Mouse (Mus musculus): Measurements from ENCODE around the gene Acvr1.

Acvr1 gene

DNA sequence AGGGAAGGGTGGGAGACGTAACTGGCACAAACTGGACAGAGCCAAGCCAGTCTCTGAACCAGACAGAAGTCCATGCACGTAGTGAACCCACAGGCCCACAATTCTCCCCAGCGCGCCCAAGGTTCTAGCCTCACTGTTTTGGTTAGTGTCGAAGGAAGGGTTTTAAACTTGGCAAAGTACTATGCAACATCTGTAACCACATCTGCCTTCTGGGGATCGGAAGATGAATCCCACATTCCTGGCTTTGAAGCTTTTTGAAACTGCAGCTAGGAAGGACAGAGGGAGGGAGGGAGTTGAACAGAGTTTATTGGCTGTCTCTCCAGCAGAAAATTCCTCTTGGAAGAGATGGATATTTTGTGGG is 928 bp downstream of the Acvr1 start:
- in situ Hi-C loops (cut with MboI; ENCODE audit: low pct_unique_long_range_greater_than_20kb in 1 of 2, low sequenced_read_pairs in 2 of 2, unreplicated experiment in 1 of 2) = loop anchor here in 1 of 2 experiments (5.0 kb wide), 1 partner anchor 89 kb away; no protein-coding TSS in a partner anchor

DNA sequence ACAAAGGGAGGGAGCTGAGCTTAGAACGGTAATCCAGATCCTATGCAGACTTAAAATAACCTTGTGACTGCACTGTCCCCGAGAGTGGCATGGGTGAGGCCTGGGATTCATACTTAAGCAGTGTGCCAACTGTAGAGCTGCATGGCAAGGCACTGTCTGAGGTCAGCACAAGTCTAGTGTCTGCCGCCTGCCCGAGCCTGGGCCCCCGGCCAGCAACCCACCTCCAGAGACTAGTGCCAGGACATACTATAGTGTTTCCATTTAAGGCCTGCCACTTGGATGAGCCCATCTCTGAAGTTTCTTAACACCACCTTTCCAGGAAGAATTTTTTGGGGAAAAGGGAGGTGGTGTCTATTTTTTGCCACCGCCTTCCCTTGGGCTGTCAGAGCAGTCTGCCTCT is 1.7 kb downstream of the Acvr1 start:
- in situ Hi-C loops (cut with MboI; ENCODE audit: low pct_unique_long_range_greater_than_20kb in 1 of 2, low sequenced_read_pairs in 2 of 2, unreplicated experiment in 1 of 2) = loop anchor here in 1 of 2 experiments (5.0 kb wide), 1 partner anchor 88 kb away; no protein-coding TSS in a partner anchor

DNA sequence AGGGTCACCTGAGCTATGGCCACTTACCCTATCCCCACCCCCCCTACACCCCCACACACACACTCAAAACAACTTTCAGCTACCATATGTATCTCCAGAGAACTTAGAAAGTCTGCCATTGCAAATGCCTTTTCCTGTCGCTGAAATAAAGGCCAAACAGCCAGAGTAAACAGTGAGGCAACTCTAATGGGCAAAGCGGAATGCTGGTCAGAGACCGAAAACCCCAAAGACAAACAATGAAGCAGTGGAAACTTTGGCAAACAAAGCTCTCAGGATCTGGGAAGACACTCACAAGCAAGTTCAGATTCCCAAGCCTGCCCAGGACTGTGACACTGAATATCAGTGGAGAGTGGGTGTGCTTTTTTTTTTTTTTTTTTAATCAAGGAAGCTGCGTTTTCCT is 4.8 kb downstream of the Acvr1 start:
- in situ Hi-C loops (cut with MboI; ENCODE audit: low pct_unique_long_range_greater_than_20kb in 1 of 2, low sequenced_read_pairs in 2 of 2, unreplicated experiment in 1 of 2) = no loop called here

DNA sequence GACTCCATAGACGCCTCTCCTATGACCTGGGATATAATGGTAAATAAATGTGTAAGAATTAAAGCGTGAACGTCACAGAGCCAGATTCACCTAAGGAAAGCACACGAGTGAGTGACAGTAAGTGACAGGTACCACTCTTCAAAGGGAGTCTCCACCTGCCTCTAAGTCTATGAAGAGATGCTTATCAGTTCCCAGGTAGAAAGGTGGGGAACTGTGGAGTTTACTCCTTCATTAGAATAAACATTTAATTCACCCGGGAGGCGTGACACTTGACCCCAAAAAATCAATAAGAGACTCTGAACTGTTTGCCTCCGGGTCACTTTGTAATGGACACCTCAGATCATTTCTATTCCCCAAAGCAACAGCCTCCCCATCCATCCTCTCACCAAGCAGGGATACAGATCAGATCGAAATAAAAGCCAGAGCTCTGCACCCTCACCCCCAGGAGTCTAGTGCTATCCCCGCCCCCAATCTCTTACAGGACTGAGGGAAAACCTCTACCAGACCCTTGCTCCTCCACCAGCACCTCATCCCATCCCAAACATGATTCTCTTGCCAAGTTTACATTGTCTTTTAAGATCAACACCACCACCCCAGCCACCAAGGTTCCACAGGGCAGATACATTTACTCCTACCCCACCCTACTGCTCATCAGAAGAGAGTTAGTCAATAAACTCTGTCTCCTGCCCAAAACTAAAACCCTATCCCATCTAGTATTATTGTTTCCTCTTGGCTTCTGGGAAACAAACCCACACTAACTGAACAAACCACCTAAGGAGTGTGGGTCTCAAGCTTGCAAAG is 9.7 kb downstream of the Acvr1 start:
- in situ Hi-C loops (cut with MboI; ENCODE audit: low pct_unique_long_range_greater_than_20kb in 1 of 2, low sequenced_read_pairs in 2 of 2, unreplicated experiment in 1 of 2) = no loop called here

DNA sequence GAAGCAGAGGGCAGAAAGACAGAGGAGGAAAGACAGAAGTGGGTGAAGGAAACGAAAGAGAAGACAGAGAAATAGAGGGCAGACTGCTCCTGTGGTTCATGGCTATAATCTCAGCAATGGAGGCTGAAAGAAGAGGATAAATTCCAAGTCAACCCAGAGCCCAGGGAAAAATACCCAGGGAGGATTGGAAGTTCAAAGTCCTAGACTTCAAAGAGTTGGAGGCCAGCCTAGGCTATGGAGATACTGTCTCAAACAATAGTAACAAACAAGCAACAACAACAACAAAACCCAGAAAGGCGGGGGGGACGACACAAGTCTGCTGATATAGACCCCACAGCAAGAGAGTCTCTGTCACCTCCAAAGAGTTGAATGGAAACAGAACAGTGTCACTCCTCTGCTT is 14.7 kb downstream of the Acvr1 start:
- in situ Hi-C loops (cut with MboI; ENCODE audit: low pct_unique_long_range_greater_than_20kb in 1 of 2, low sequenced_read_pairs in 2 of 2, unreplicated experiment in 1 of 2) = no loop called here

DNA sequence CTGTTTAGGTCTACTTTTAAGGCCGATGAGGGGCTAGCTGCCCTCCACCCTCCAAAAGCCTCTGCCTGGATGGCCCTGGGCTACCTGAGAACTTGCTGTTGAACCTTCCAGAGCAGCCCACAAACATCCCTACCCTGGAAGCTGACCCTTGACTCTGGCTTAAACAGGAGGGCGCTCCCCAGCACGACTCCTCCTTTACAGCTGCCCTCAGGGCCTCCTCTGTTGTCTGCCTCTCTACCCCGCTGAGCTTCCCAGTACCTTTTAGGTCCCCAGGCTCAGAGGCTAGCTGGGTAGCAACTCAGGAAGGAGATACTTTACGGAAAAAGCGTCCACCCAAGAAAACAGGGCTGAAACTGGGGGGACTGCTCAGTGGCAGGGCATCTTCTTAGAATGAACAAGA is 15.1 kb downstream of the Acvr1 start:
- in situ Hi-C loops (cut with MboI; ENCODE audit: low pct_unique_long_range_greater_than_20kb in 1 of 2, low sequenced_read_pairs in 2 of 2, unreplicated experiment in 1 of 2) = no loop called here

GRCm38 (mm10) chr2:58550488-58550887 is 16.5 kb downstream of the Acvr1 start:
- in situ Hi-C loops (cut with MboI; ENCODE audit: low pct_unique_long_range_greater_than_20kb in 1 of 2, low sequenced_read_pairs in 2 of 2, unreplicated experiment in 1 of 2) = no loop called here

- in situ Hi-C loops (cut with MboI; ENCODE audit: low pct_unique_long_range_greater_than_20kb in 1 of 2, low sequenced_read_pairs in 2 of 2, unreplicated experiment in 1 of 2) = no loop called here
Measured at GRCm38 (mm10) chr2:58549960-58550359, 17.0 kb downstream of the Acvr1 start.

DNA sequence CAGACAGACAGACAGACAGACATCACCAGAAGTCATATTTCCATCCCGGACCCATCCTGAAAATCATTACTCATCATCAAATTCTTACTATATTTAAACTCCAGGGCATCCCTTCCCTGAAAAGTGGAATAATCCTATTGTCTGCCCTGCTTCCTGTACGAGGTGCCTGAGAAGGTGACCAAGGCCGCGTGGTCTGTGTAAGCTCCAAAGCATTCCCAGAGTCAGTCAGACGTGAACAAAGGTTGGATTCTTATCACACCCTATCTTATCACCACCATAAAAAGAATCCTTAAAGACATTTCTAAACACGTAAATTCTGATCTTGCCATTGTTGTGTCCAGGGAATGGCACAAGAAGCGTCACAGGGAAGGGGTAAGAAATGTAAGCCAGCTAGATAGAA is 18.0 kb downstream of the Acvr1 start:
- in situ Hi-C loops (cut with MboI; ENCODE audit: low pct_unique_long_range_greater_than_20kb in 1 of 2, low sequenced_read_pairs in 2 of 2, unreplicated experiment in 1 of 2) = no loop called here

DNA sequence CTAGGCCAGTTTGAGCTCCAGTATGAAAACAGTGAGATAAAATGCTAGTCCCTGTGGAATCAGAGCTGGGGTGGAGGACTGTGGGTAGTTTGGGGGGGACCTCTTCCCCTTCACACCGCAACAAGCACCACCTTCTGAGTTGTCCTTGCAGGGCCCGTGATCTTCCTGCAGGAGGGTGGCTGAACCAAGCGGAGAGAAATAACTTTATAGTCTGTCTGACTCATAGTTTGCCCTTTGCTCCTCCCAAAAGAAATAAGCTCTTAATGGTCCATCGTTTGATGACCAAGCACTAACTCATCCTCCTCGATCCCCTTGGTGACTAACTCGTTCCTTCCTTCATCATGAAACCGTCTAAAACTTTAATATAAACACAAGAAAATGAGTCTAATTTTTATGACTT is 20.7 kb downstream of the Acvr1 start:
- in situ Hi-C loops (cut with MboI; ENCODE audit: low pct_unique_long_range_greater_than_20kb in 1 of 2, low sequenced_read_pairs in 2 of 2, unreplicated experiment in 1 of 2) = no loop called here

DNA sequence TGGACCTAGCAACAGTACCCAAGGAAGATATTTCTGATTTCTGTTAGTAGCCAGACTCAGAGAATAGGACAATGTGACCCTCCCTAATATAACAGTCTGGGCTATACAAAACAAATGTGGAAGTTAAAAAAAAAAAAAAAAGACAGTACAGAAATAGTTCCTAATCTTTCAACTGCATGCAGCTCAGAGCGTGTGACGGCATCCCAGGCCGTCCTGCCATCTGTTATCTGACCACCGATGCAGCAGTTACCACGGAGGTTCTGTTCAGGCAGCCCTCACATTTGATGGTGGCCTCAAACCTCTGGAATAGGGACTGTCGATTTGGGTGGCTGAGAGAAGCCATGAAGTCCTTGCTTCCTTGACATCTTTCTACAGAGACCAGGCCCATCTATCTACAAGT is 22.6 kb downstream of the Acvr1 start:
- in situ Hi-C loops (cut with MboI; ENCODE audit: low pct_unique_long_range_greater_than_20kb in 1 of 2, low sequenced_read_pairs in 2 of 2, unreplicated experiment in 1 of 2) = no loop called here

DNA sequence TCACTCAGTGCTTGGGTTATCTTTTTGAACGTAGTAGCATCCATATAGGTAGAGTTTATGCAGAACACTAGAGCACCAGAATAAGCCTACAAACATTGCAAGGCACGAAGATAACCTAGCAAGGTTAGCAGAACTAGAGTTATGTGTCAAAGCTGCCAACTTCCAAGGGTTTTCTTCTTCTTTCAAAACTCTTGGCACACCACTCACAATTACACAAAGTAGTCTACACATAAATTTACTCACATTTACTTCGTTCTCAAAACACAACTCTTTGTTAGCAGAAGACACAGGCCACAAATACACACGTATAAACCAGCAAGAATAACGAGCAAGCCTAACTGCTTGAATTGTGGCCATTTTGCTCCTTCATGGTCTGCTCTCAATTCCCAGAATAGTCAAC is 23.7 kb downstream of the Acvr1 start:
- in situ Hi-C loops (cut with MboI; ENCODE audit: low pct_unique_long_range_greater_than_20kb in 1 of 2, low sequenced_read_pairs in 2 of 2, unreplicated experiment in 1 of 2) = no loop called here

GRCm38 (mm10) chr2:58538196-58538595 is 28.8 kb downstream of the Acvr1 start:
- in situ Hi-C loops (cut with MboI; ENCODE audit: low pct_unique_long_range_greater_than_20kb in 1 of 2, low sequenced_read_pairs in 2 of 2, unreplicated experiment in 1 of 2) = no loop called here

GRCm38 (mm10) chr2:58536796-58537195 is 30.2 kb downstream of the Acvr1 start:
- in situ Hi-C loops (cut with MboI; ENCODE audit: low pct_unique_long_range_greater_than_20kb in 1 of 2, low sequenced_read_pairs in 2 of 2, unreplicated experiment in 1 of 2) = no loop called here

DNA sequence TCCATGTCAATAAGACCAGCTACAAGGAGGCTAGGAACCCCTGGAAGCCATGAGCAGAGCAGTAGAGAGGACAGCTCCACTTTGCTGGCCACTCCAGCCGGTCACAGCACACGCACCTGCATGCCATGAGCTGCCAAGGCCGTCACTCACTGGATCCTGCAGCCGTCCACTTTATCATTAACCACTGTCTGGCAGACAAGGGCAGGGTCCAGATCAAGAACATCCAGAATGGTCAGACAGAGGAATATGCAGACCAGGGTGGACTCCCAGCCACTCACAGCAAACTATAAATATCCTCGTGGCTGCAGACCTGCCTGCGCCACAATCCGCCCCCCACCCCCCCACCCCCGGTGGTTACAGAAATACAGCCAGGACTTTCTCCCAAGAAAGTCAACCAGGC is 31.7 kb downstream of the Acvr1 start:
- in situ Hi-C loops (cut with MboI; ENCODE audit: low pct_unique_long_range_greater_than_20kb in 1 of 2, low sequenced_read_pairs in 2 of 2, unreplicated experiment in 1 of 2) = no loop called here

- in situ Hi-C loops (cut with MboI; ENCODE audit: low pct_unique_long_range_greater_than_20kb in 1 of 2, low sequenced_read_pairs in 2 of 2, unreplicated experiment in 1 of 2) = no loop called here
Measured at GRCm38 (mm10) chr2:58534379-58534778, 32.6 kb downstream of the Acvr1 start.

- in situ Hi-C loops (cut with MboI; ENCODE audit: low pct_unique_long_range_greater_than_20kb in 1 of 2, low sequenced_read_pairs in 2 of 2, unreplicated experiment in 1 of 2) = no loop called here
Measured at GRCm38 (mm10) chr2:58533521-58534001, 33.4 kb downstream of the Acvr1 start.

GRCm38 (mm10) chr2:58532260-58532850 is 34.6 kb downstream of the Acvr1 start:
- in situ Hi-C loops (cut with MboI; ENCODE audit: low pct_unique_long_range_greater_than_20kb in 1 of 2, low sequenced_read_pairs in 2 of 2, unreplicated experiment in 1 of 2) = no loop called here

- in situ Hi-C loops (cut with MboI; ENCODE audit: low pct_unique_long_range_greater_than_20kb in 1 of 2, low sequenced_read_pairs in 2 of 2, unreplicated experiment in 1 of 2) = no loop called here
Measured at GRCm38 (mm10) chr2:58530521-58530920, 36.4 kb downstream of the Acvr1 start.

DNA sequence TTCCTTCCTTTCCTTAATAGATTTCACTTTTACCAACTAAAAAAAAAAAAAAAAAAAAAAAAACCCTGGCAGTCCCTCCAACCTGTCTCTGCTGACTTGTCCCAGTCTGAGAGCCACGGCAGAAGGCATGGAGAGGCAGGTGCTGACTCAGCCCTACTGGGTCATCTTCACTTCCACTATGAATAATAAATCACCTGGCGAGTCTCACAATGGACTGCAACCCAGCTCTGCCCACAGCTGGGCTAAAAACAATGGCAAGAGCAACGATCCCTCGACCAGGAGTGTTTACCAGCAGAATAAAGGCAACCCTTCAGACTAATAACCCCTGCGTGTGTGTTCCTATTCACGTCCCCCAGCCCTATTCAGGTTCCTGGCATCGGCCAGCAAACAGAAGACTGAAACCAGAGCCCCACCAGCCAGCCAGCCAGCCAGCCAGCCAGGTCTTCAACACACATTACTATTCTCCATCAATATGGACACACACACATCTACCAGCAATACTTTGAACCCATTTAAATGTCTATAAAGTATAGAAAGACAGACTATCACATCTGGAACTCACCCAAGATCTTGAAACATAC is 37.0 kb downstream of the Acvr1 start:
- in situ Hi-C loops (cut with MboI; ENCODE audit: low pct_unique_long_range_greater_than_20kb in 1 of 2, low sequenced_read_pairs in 2 of 2, unreplicated experiment in 1 of 2) = no loop called here
